In the genomic region with DNA sequence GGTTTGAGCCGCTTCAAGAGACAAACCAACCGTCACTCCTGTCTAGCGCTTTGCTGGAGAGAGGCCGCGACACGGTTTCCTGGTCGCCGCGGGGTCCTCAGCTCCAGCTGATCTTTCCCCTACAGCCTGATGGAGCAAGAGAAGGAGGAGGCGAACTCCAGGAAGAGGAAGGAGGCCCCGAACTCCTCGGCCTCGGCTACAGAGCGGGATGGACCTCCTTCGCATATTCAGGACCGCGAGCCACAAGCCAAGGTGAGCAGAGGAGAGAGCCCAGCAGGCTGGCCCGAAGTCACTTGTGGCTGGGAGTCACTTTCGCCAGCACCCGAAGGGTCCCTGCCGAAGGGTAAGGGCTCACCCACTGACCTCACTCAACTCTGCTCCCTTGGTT, we compare ENCODE assay signal across 8 mouse cellular contexts. TPM values are rescaled to one million over a fixed set of nuclear protein-coding genes. Genes with fewer than 3 reads are reported as not detected.
A peak's percentile ranks its signal among the peaks of the same experiment; 100 is the strongest.
DNase-seq lines count a peak whose midpoint lies in the region; ATAC-seq and TF ChIP-seq lines count a peak whose summit lies in the region.

No protein-coding gene starts in this region.

- peak overlapping the region; percentile 84 for H3K9ac ChIP-seq in embryonic facial prominence, embryonic 11.5 days (replicated peaks; ENCODE audit: low read length)
- peak overlapping the region; percentile 52 for H3K9ac ChIP-seq in hindbrain, postnatal 0 days (replicated peaks; ENCODE audit: low read length)
- H3K9ac ChIP-seq in midbrain, embryonic 13.5 days (replicated peaks): peak overlapping the region; percentile 72

- H3K4me1 ChIP-seq in embryonic facial prominence, embryonic 11.5 days (ENCODE audit: control insufficient read depth, insufficient read depth, low read length): no peaks in the 10 kb centered on the region
- H3K4me1 ChIP-seq in hindbrain, postnatal 0 days (ENCODE audit: insufficient read depth, low read length): peaks cover 4% of the 10 kb centered on the region; the same call in 1 of the 2 replicates
- H3K4me1 ChIP-seq in midbrain, embryonic 13.5 days (replicated peaks): peaks cover 21% of the 10 kb centered on the region

- peak overlapping the region; percentile 63 for H3K4me3 ChIP-seq in layer of hippocampus, adult 2 months
- peak overlapping the region; percentile 70 for H3K4me3 ChIP-seq in embryonic facial prominence, embryonic 11.5 days (ENCODE audit: low read depth, low read length)
- H3K4me3 ChIP-seq in hindbrain, postnatal 0 days (ENCODE audit: low read length): peak overlapping the region; percentile 69
- H3K4me3 ChIP-seq in midbrain, embryonic 13.5 days (replicated peaks): peak overlapping the region; percentile 72

- peak overlapping the region; percentile 75 for H3K4me2 ChIP-seq in embryonic facial prominence, embryonic 11.5 days (ENCODE audit: low read depth, low read length)
- H3K4me2 ChIP-seq in hindbrain, postnatal 0 days (ENCODE audit: low read depth, low read length): peak overlapping the region; percentile 79
- H3K4me2 ChIP-seq in midbrain, embryonic 13.5 days (replicated peaks): peak overlapping the region; percentile 88

- peak overlapping the region; percentile 86; the same call in 1 of the 2 replicates for H3K27ac ChIP-seq in layer of hippocampus, adult 2 months
- peak overlapping the region; percentile 44 for H3K27ac ChIP-seq in embryonic facial prominence, embryonic 11.5 days (replicated peaks; ENCODE audit: low read depth, low read length)
- peak overlapping the region; percentile 55 for H3K27ac ChIP-seq in hindbrain, postnatal 0 days
- H3K27ac ChIP-seq in midbrain, embryonic 13.5 days: peak overlapping the region; percentile 72

- 0% methylated on average over 20 of the region's 21 CpGs for WGBS in embryonic facial prominence, embryonic 11.5 days
- WGBS in hindbrain, postnatal 0 days: under 1% methylated on average over 20 of the region's 21 CpGs
- WGBS in midbrain, embryonic 13.5 days: 0% methylated on average over 21 of the region's 21 CpGs

- H3K9me3 ChIP-seq in embryonic facial prominence, embryonic 11.5 days (replicated peaks; ENCODE audit: control insufficient read depth, low read length): no peaks in the 10 kb centered on the region
- H3K9me3 ChIP-seq in hindbrain, postnatal 0 days (ENCODE audit: low read length): no peaks in the 10 kb centered on the region
- H3K9me3 ChIP-seq in midbrain, embryonic 13.5 days: no peaks in the 10 kb centered on the region

- ATAC-seq in embryonic facial prominence, embryonic 11.5 days (replicated peaks; ENCODE audit: insufficient number of reproducible peaks, low FRiP score, low TSS enrichment, low read depth): peak; percentile 72
- ATAC-seq in hindbrain, postnatal 0 days: no peak; the same call in 1 of the 2 replicates
- no peak for ATAC-seq in midbrain, embryonic 13.5 days

- no peak for TF ChIP-seq CTCF in layer of hippocampus, adult 2 months (conservative IDR thresholded peaks at IDR 0.05)
- TF ChIP-seq CTCF in hindbrain, postnatal 0 days (IDR thresholded peaks at IDR 0.05; ENCODE audit: low read depth): no peak

- no peaks in the 10 kb centered on the region for H3K27me3 ChIP-seq in embryonic facial prominence, embryonic 11.5 days (ENCODE audit: control insufficient read depth, insufficient read depth, low read length)
- H3K27me3 ChIP-seq in hindbrain, postnatal 0 days (ENCODE audit: insufficient read depth, low read length): no peaks in the 10 kb centered on the region
- no peaks in the 10 kb centered on the region for H3K27me3 ChIP-seq in midbrain, embryonic 13.5 days

- H3K36me3 ChIP-seq in embryonic facial prominence, embryonic 11.5 days (replicated peaks; ENCODE audit: control insufficient read depth, insufficient read depth, low read depth, low read length): no peaks in the 10 kb centered on the region
- H3K36me3 ChIP-seq in hindbrain, postnatal 0 days (ENCODE audit: insufficient read depth, low read length): peaks cover 3% of the 10 kb centered on the region; the same call in 1 of the 2 replicates
- H3K36me3 ChIP-seq in midbrain, embryonic 13.5 days: peaks cover 8% of the 10 kb centered on the region

- no peak for DNase-seq in layer of hippocampus, adult 2 months (ENCODE audit: low spot score in 2 of 2)
- no peak for DNase-seq in layer of hippocampus, adult 11-12 months (ENCODE audit: low spot score)
- DNase-seq in embryonic facial prominence, embryonic 11.5 days (ENCODE audit: low spot score): no peak
- DNase-seq in hindbrain, postnatal 0 days (ENCODE audit: low spot score): no peak
- no peak for DNase-seq in urinary bladder, postnatal 36 days (ENCODE audit: low spot score in 2 of 2)
- DNase-seq in cerebellum, postnatal 14 days: no peak
- no peak for DNase-seq in yolk sac, embryonic 10.5 days (ENCODE audit: low spot score)

RNA-seq across cellular contexts. Expression of gene Eri2, which starts 0.4 kb away (rescaled TPM):
- total RNA-seq in layer of hippocampus, adult 2 months (2021): 1 to 10 TPM; 9.0 to 9.3 TPM
- 37.1 and 45.3 TPM in 2 replicates for polyA plus RNA-seq in embryonic facial prominence, embryonic 11.5 days (2014; fragmentation: Nextera tagmentation; extraction: Ambion mirVana)
- 8.2 and 9.6 TPM in 2 replicates for total RNA-seq in hindbrain, postnatal 0 days (2014; rRNA removed)
- 8.7 and 10.4 TPM in 2 replicates for polyA plus RNA-seq in hindbrain, postnatal 0 days (2015; fragmentation: Nextera tagmentation; extraction: Ambion mirVana)
- 22.7 and 23.3 TPM in 2 replicates for polyA plus RNA-seq in midbrain, embryonic 13.5 days (2015; fragmentation: Nextera tagmentation; extraction: Ambion mirVana)

RNA-seq across cellular contexts. Expression of gene Rexo5, which starts 0.4 kb away (rescaled TPM):
- 1 to 10 TPM; 1.7 to 2.2 TPM for total RNA-seq in layer of hippocampus, adult 2 months (2021)
- polyA plus RNA-seq in embryonic facial prominence, embryonic 11.5 days (2014; fragmentation: Nextera tagmentation; extraction: Ambion mirVana): 24.1 and 32.2 TPM in 2 replicates
- total RNA-seq in hindbrain, postnatal 0 days (2014; rRNA removed): 3.9 and 4.4 TPM in 2 replicates
- polyA plus RNA-seq in hindbrain, postnatal 0 days (2015; fragmentation: Nextera tagmentation; extraction: Ambion mirVana): 6.8 and 7.9 TPM in 2 replicates
- 14.9 and 15.8 TPM in 2 replicates for polyA plus RNA-seq in midbrain, embryonic 13.5 days (2015; fragmentation: Nextera tagmentation; extraction: Ambion mirVana)

RNA-seq across cellular contexts. Expression of gene Acsm3, which starts 33.5 kb away (rescaled TPM):
- total RNA-seq in layer of hippocampus, adult 2 months (2021): under 1 TPM in 1 of 2 experiments, not detected in 1; 0.12 TPM
- polyA plus RNA-seq in embryonic facial prominence, embryonic 11.5 days (2014; fragmentation: Nextera tagmentation; extraction: Ambion mirVana): 0.21 TPM in 1 of 2 replicates, not detected in the other
- total RNA-seq in hindbrain, postnatal 0 days (2014; rRNA removed): not detected in 2 replicates
- polyA plus RNA-seq in hindbrain, postnatal 0 days (2015; fragmentation: Nextera tagmentation; extraction: Ambion mirVana): 0.09 TPM in 1 of 2 replicates, not detected in the other
- 0.11 and 0.12 TPM in 2 replicates for polyA plus RNA-seq in midbrain, embryonic 13.5 days (2015; fragmentation: Nextera tagmentation; extraction: Ambion mirVana)
